Mouse (Mus musculus): ENCODE results near the gene Lingo1. TPM values are rescaled to one million over a fixed set of nuclear protein-coding genes. Genes with fewer than 3 reads are reported as not detected.

Lingo1 gene
- polyA plus RNA-seq, 1 experiment from 2014 or later, result 4.9 TPM

GRCm38 (mm10) chr9:56775161-56775934, 20.9 kb downstream of the Lingo1 start:
- no peak for ATAC-seq (ENCODE audit: insufficient number of reproducible peaks, insufficient read depth, low FRiP score, low TSS enrichment, low read depth)
- Histone ChIP-seq H3K9me3 (no peaks in the 10 kb centered on the region), H3K27ac (no peak overlapping the region), H3K4me2 (no peak overlapping the region), H3K36me3 (no peaks in the 10 kb centered on the region), H3K9ac (no peak overlapping the region), H3K27me3 (no peaks in the 10 kb centered on the region), H3K4me1 (0 out of 2 replicates have a peak, but pooled peaks cover 5% of the 10 kb centered on the region), H3K4me3 (no peak overlapping the region)
- WGBS, result 61% methylated on average over 7 of the region's 7 CpGs

- 0 out of 2 replicates have a peak, but pooled peaks cover 5% of the 10 kb centered on the region for H3K4me1 ChIP-seq
- WGBS, result 42% methylated on average over 6 of the region's 6 CpGs
- H3K9me3 ChIP-seq, result no peaks in the 10 kb centered on the region
- no peak overlapping the region for H3K4me2 ChIP-seq
- no peak overlapping the region for H3K9ac ChIP-seq
- H3K4me3 ChIP-seq, result no peak overlapping the region
- H3K27me3 ChIP-seq, result no peaks in the 10 kb centered on the region
- no peak for ATAC-seq (ENCODE audit: insufficient number of reproducible peaks, insufficient read depth, low FRiP score, low TSS enrichment, low read depth)
- H3K36me3 ChIP-seq, result no peaks in the 10 kb centered on the region
- H3K27ac ChIP-seq, result no peak overlapping the region
Observed at GRCm38 (mm10) chr9:56774231-56774630, 22.0 kb downstream of the Lingo1 start.

- Histone ChIP-seq H3K27ac (no peak overlapping the region), H3K4me2 (no peak overlapping the region), H3K4me1 (0 out of 2 replicates have a peak, but pooled peaks cover 5% of the 10 kb centered on the region), H3K9me3 (no peaks in the 10 kb centered on the region), H3K27me3 (no peaks in the 10 kb centered on the region), H3K36me3 (no peaks in the 10 kb centered on the region), H3K9ac (no peak overlapping the region), H3K4me3 (no peak overlapping the region)
- ATAC-seq (ENCODE audit: insufficient number of reproducible peaks, insufficient read depth, low FRiP score, low TSS enrichment, low read depth), result no peak
- 79% methylated on average over 7 of the region's 7 CpGs for WGBS
Observed at GRCm38 (mm10) chr9:56773666-56774065, 22.6 kb downstream of the Lingo1 start.

GRCm38 (mm10) chr9:56767653-56768136, 28.6 kb downstream of the Lingo1 start:
- Histone ChIP-seq H3K9me3 (no peaks in the 10 kb centered on the region), H3K27ac (no peak overlapping the region), H3K4me3 (no peak overlapping the region), H3K4me1 (0 out of 2 replicates have a peak, but pooled peaks cover 5% of the 10 kb centered on the region), H3K9ac (no peak overlapping the region), H3K36me3 (no peaks in the 10 kb centered on the region), H3K4me2 (no peak overlapping the region), H3K27me3 (no peaks in the 10 kb centered on the region; the same call in 1 of the 2 replicates)
- ATAC-seq (ENCODE audit: insufficient number of reproducible peaks, insufficient read depth, low FRiP score, low TSS enrichment, low read depth), result no peak
- 65% methylated on average over 9 of the region's 9 CpGs for WGBS

- Histone ChIP-seq H3K27me3 (no peaks in the 10 kb centered on the region; the same call in 1 of the 2 replicates), H3K9ac (no peak overlapping the region), H3K27ac (no peak overlapping the region), H3K4me3 (no peak overlapping the region), H3K4me2 (no peak overlapping the region), H3K4me1 (0 out of 2 replicates have a peak, but pooled peaks cover 5% of the 10 kb centered on the region), H3K36me3 (no peaks in the 10 kb centered on the region), H3K9me3 (no peaks in the 10 kb centered on the region)
- ATAC-seq (ENCODE audit: insufficient number of reproducible peaks, insufficient read depth, low FRiP score, low TSS enrichment, low read depth), result no peak
- WGBS, result 55% methylated on average over 11 of the region's 11 CpGs
Observed at GRCm38 (mm10) chr9:56766629-56767357, 29.5 kb downstream of the Lingo1 start.

- Histone ChIP-seq H3K4me1 (peaks cover 11% of the 10 kb centered on the region; the same call in 1 of the 2 replicates), H3K9me3 (no peaks in the 10 kb centered on the region), H3K4me3 (no peak overlapping the region), H3K27ac (no peak overlapping the region), H3K36me3 (no peaks in the 10 kb centered on the region), H3K27me3 (no peaks in the 10 kb centered on the region), H3K4me2 (no peak overlapping the region), H3K9ac (no peak overlapping the region)
- 59% methylated on average over 9 of the region's 9 CpGs for whole genome bisulfite sequencing
- no peak for ATAC-seq (ENCODE audit: insufficient number of reproducible peaks, insufficient read depth, low FRiP score, low TSS enrichment, low read depth)
Observed at GRCm38 (mm10) chr9:56762106-56762562, 34.1 kb downstream of the Lingo1 start.

- no peaks in the 10 kb centered on the region for H3K27me3 ChIP-seq
- H3K4me3 ChIP-seq, result no peak overlapping the region
- ATAC-seq (ENCODE audit: insufficient number of reproducible peaks, insufficient read depth, low FRiP score, low TSS enrichment, low read depth), result no peak
- H3K4me2 ChIP-seq, result no peak overlapping the region
- no peak overlapping the region for H3K9ac ChIP-seq
- H3K9me3 ChIP-seq, result no peaks in the 10 kb centered on the region
- H3K27ac ChIP-seq, result no peak overlapping the region
- 41% methylated on average over 11 of the region's 11 CpGs for WGBS
- peaks cover 8% of the 10 kb centered on the region; the same call in 1 of the 2 replicates for H3K4me1 ChIP-seq
- H3K36me3 ChIP-seq, result no peaks in the 10 kb centered on the region
Observed at GRCm38 (mm10) chr9:56757791-56758190, 38.5 kb downstream of the Lingo1 start.

- H3K4me1 ChIP-seq, result peaks cover 8% of the 10 kb centered on the region; the same call in 1 of the 2 replicates
- ATAC-seq (ENCODE audit: insufficient number of reproducible peaks, insufficient read depth, low FRiP score, low TSS enrichment, low read depth), result no peak
Observed at GRCm38 (mm10) chr9:56755119-56755518, 41.1 kb downstream of the Lingo1 start.

GRCm38 (mm10) chr9:56753386-56753785, 42.9 kb downstream of the Lingo1 start:
- no peaks in the 10 kb centered on the region for H3K27me3 ChIP-seq
- H3K4me3 ChIP-seq, result no peak overlapping the region
- ATAC-seq (ENCODE audit: insufficient number of reproducible peaks, insufficient read depth, low FRiP score, low TSS enrichment, low read depth), result no peak
- H3K27ac ChIP-seq, result no peak overlapping the region
- 77% methylated on average over 6 of the region's 6 CpGs for WGBS
- H3K36me3 ChIP-seq, result no peaks in the 10 kb centered on the region
- no peak overlapping the region for H3K4me2 ChIP-seq
- no peaks in the 10 kb centered on the region for H3K9me3 ChIP-seq
- peaks cover 8% of the 10 kb centered on the region; the same call in 1 of the 2 replicates for H3K4me1 ChIP-seq
- no peak overlapping the region for H3K9ac ChIP-seq

More at GRCm38 (mm10) chr9:56755119-56755518, 41.1 kb downstream of the Lingo1 start:
- Histone ChIP-seq H3K9me3 (no peaks in the 10 kb centered on the region), H3K4me3 (no peak overlapping the region), H3K36me3 (no peaks in the 10 kb centered on the region), H3K4me2 (no peak overlapping the region), H3K27ac (no peak overlapping the region), H3K27me3 (no peaks in the 10 kb centered on the region), H3K9ac (no peak overlapping the region)
- WGBS, result 79% methylated on average over 5 of the region's 5 CpGs

GRCm38 (mm10) chr9:56748056-56748455, 48.2 kb downstream of the Lingo1 start:
- no peak overlapping the region for H3K4me3 ChIP-seq
- no peak for ATAC-seq (ENCODE audit: insufficient number of reproducible peaks, insufficient read depth, low FRiP score, low TSS enrichment, low read depth)
- H3K4me2 ChIP-seq, result no peak overlapping the region
- WGBS, result 27% methylated on average over 5 of the region's 5 CpGs
- no peak overlapping the region for H3K9ac ChIP-seq
- H3K9me3 ChIP-seq, result no peaks in the 10 kb centered on the region
- H3K27ac ChIP-seq, result no peak overlapping the region
- H3K4me1 ChIP-seq, result peaks cover 7% of the 10 kb centered on the region; the same call in 1 of the 2 replicates
- H3K27me3 ChIP-seq, result peaks cover 5% of the 10 kb centered on the region; the same call in 1 of the 2 replicates
- H3K36me3 ChIP-seq, result no peaks in the 10 kb centered on the region

- 57% methylated on average over 4 of the region's 4 CpGs for WGBS
- Histone ChIP-seq H3K4me2 (no peak overlapping the region), H3K4me1 (peaks cover 7% of the 10 kb centered on the region; the same call in 1 of the 2 replicates), H3K27me3 (peaks cover 5% of the 10 kb centered on the region; the same call in 1 of the 2 replicates), H3K9ac (no peak overlapping the region), H3K9me3 (no peaks in the 10 kb centered on the region), H3K36me3 (no peaks in the 10 kb centered on the region), H3K4me3 (no peak overlapping the region), H3K27ac (no peak overlapping the region)
- ATAC-seq (ENCODE audit: insufficient number of reproducible peaks, insufficient read depth, low FRiP score, low TSS enrichment, low read depth), result no peak
Observed at GRCm38 (mm10) chr9:56746926-56747294, 49.4 kb downstream of the Lingo1 start.

All from embryonic facial prominence, embryonic 13.5 days (tissue).